Mouse (Mus musculus): ENCODE measurements at regions not wholly inside any gene's neighbourhood (a gene's known extent, or its start where the extent isn't known, plus 50 kb on each side); places are given as distances from the start of the nearest gene placed in this dataset.
A peak's percentile ranks its signal among the peaks of the same experiment; 100 is the strongest.

DNA sequence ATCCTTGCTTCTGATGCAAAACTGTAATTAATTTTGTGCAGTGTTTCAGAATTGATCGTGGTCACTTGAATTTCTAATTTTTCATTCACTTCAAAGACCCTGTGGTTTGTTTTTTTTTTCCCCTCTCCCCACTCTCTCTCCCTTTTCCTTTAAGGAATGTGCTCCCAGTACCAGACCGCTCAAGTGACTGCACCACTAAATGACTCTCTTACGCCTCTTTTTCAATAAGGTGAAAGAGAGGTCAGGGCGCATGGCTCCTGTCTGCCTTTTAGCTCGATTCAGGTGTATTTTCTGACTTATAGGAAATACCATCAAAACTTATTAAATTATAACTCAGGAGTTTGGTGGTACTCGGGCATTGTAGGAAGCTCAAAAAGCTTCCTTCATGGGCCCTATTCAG is 146.0 kb upstream of the Zfp507 start:
- no peak for DNase-seq

DNA sequence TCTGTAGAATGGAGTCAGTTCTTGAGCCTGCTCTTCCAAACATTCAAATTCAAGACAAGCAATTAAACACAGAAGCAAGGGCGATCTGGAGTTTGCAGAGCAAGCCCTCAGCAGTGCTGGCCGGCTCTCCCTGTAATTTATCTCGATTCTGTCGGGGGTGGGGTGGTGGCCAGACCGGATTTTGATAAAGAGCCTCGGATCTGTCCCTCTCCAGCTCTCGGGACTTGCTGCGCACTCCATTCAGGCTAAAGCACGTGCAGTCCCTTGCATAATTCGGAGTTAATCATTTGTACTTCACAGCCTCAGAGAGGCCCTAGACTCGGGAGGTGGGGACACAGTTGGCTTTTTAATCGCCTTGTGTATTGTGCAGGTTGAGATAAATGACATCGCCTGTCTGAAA is 145.6 kb upstream of the Zfp507 start:
- DNase-seq, result peak; percentile 10

DNA sequence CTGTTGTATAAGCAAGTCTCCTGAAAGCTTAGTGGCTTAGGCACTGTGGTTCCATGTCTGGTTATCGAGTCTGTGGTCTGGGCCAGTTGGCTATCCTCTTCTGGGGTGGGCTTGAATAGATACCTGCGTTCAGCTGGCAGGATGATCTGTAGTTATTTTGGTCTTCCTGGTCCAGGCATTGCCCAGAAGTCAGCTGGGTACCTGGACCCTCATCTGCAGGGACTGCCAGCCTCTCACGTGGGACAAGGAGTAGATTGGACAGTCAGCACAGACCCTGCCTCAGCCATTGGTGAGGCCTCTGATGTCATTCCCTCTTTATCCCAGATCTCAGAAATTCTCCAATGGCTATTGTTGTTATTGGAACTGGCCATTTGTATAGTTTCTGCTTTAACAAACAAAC is 138.3 kb upstream of the Zfp507 start:
- DNase-seq, result no peak

DNA sequence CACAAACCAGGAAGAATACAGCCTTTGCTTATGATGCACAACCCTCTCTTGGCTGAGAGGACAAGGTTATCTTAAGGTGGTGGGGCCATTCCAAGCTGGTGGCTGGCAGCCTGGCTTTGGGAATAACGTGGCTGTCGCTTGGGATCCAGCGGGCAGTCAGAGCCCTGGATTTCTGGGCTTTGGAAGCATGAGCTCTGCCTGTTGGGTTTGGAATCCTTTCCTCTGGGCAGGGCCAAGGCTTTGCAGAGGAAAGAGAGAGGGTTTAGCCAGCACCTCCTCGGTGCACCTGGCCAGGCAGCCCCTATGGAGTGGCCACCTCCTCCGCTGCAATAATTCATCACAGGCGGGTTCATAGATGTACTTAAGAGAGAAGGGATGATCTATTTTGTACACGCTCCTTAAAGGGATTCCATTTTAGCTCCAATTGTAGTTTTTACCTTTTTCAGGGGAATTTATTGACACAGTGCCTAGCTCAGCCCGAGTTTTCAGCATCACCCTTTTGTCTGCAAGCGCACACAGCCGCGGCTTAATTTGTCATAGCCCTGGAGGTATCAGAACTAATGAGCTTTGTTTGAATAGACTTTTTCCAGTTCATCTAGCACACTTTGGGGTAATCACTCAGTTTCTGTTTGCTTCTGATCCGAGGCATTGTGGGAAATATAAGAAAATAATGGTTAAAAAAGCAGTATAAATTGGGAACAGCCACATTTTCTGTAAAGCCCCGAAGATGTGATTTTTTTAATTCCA is 135.5 kb upstream of the Zfp507 start:
- DNase-seq, result no peak

DNA sequence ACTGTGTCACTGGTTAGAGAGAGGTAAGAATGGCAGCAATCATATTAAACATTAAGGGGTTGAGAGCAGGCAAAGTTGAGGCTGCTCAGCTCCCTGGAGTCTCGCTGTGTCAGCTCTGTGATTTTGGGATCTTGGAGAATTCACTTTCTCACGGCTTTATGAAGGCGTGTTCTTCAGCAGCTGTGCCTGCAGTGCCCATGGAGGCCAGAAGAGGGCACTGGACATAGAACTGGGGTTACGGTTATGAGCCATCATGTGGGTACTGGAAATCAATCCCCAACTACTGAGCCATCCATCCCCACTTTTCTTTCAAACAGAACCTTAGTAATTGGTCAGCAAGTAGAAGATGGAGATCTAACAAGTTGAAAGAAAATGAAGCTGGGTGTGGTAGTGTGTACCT is 123.9 kb upstream of the Zfp507 start:
- no peak for DNase-seq

DNA sequence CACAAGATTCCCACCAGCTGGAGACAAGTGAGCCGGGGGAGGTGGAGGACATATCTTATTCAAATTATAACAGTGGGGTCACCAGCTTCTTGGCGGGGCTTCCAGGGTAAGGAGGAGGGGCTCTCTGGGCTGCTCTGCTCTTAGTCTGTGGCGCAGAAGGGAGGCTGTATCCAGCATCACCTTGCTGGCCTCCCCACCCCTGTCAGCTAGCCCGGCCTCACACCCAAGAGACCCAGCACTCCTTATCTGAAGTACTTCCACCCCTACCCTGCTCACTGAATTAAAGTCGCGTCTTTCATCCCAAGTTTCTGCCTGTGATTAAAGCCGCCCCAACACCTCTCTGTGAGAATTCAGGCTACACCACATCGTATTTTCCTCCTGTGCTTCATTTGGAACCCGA is 119.8 kb upstream of the Zfp507 start:
- DNase-seq, result no peak

DNA sequence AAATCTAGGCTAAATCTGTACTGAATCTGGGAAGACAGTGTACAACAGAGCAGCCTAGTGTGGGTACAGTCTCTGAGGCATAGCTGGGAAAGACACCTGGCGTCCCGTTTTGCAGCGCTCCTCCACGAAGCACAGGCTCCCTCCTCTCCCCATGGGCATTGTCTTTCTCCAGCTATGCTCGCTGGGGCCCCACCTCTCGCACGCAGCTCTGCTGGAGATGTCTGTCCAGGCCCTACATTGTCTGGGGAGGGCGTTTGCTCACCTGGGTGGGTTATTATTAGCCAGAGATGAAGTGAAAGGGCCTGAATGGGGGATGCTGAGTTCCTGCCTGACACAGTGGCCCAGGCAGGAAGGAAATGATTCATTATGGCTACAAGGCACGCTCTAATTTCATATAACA is 118.1 kb upstream of the Zfp507 start:
- DNase-seq, result no peak

DNA sequence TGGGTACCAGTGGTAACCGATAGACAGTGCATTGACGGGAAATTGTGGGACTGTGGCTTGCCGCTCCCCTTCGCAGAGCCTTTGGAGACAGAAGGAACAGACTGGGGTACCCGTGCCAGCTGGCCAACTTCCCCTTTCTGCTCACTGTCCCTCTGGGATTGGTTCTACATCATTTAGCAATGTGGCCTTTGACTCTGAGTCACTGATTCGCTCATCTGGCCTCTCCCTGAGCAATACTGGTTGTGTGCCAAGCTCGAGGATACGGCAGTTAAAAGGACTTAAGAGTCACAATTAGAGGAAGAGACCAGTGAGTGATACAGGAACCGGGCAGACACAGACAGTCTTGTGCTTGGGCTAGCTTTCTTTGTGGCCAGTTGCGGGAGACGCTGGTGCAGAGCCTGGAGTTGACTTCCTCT is 117.4 kb upstream of the Zfp507 start:
- no peak for DNase-seq

DNA sequence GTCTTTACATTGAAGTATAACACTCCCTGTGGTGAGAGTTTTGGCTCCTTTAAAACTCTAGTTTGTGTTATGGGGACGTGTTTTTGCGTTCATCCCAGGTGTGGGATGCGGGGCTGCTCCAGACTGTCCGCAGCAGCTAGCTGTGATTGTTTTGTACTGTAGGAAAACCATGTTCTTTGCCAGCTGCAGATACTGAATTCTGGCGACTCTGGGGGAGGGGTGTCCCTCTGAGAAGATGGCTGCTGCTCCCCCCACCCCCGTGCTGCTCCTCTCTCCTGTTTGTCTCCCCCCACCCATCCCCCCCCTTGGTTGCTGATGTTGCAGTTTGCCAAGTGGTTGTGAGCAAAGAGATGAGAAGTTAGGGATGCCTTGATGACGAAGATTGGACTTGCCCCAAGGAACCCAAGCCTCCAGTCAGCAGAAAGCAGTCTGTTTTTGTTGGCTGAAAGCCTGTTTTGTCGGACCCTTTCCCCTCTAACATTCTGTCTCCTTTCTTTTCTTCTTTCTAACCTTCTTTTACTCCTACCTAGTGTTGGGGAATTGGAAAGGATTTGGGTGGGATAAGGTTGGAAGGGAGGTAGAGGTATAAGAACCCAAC is 107.4 kb upstream of the Zfp507 start:
- no peak for DNase-seq

DNA sequence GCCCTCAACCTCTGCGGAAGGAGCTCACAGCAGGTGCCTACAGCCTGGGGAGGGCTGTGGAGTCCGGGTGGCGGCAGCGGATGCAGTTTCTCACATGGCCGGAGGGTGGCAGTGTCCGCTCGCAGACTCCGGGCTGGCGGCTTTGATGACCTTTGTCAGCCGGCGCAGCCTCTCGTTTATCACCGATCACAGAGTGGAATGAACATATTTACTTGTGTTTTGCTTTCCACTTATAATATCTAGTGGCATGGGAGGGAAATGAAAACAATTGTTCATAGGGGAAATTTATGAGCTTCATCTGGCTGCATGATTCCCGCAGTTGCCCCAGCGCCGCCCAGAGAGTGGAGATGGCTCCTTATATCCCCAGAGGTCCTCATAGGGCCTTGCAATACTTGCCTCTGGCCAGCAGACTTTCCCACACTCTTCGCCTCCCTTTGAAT is 99.2 kb upstream of the Zfp507 start:
- DNase-seq, result peak; percentile 69

DNA sequence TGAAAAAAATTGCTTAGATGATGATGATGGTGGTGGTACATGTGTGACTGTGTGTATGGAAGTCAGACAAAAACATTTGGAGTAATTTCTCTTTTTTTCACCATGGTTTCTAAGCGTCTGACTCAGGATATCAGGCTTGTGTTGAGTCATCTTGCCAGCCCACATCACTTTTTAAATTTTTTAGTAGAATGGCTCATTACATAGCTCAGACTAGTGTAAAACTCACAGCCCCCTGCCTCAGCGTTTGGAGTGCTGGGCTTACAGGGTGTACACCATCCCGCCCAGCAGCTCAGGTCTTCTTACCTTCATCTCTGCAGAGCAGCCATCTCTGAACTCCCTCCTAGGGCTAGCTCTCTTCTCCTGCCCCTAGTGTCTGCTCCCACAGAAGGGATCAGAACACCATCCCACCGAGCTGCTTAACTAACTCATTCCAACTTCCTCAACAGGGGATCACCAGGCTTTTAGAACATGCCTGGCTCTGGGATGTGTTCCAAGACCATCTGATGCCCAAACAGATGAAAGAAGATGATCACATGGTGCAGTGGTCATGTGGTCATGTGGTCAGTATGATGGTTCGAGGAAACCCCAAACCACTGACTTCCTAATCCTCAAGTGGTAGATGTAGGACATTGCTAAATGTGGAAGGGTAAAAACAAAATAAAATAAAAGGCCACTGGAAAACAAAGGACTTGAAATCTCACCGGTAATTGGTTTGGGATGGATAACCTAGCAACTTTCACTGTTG is 96.1 kb upstream of the Zfp507 start:
- DNase-seq, result no peak

DNA sequence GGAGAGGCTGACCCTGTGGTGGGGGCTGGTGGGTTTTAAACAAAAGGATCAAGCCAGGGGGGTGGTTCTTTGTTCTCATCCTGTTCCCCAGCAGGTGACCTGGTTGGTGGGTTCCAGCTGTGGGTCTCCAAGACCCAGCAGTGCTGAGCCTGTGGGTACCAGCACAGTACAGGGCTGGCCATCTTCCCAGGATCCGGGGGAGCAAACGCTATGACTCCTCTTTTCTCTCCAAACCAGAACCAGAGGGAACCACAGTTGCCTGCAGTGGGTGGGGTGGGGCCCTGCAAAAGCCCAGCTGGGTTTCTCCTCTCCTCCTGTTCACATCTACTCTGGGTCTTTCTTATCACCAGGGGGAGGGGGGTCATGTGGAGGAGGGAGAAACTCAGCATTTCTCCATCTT is 90.5 kb upstream of the Zfp507 start:
- no peak for DNase-seq

DNA sequence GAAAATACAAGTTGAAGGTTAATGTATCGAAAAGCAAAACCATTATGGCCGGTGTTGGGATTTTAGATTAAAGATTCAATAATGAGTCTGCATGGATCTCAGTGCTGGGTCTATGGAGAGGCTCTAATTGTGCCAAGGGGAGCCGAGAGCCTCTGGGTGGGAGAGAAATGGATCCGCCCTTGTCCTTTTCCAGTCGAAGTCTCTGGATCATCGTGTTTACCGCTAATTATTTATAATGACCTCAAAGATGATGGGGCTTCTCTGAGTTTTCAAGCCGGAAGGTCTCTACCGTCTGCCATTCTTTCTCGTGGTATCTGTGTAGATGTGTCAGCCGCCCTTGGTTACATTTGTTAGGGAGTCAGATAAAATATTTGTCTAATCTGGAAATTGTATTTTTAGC is 83.2 kb upstream of the Zfp507 start:
- DNase-seq, result no peak

DNA sequence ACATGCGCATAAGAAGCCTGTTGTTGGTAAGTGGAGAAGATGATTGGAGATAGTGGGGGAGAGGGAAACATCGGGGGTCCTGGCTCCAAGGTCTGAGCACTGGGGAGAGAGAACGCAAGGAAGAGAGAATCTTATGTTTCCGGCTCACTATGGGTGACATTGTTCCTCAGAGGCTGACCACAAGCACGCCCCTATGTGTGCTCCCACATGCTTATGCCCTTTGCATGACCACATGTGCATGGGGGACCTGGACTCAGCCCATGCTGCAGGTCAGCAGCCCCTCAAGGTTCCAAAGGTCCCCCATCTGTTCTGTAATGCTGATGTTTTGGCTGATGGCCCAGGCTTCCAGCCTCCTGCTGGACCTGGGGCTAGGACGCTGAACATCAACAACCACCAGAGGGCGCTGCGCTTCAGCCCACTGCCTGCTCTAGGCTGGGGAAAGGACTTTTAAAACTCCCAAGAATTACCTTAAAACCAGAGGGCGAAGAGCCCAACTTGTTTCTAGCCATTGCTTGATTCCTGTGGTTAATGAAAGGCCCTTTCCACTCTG is 77.0 kb upstream of the Zfp507 start:
- DNase-seq, result peak; percentile 61

DNA sequence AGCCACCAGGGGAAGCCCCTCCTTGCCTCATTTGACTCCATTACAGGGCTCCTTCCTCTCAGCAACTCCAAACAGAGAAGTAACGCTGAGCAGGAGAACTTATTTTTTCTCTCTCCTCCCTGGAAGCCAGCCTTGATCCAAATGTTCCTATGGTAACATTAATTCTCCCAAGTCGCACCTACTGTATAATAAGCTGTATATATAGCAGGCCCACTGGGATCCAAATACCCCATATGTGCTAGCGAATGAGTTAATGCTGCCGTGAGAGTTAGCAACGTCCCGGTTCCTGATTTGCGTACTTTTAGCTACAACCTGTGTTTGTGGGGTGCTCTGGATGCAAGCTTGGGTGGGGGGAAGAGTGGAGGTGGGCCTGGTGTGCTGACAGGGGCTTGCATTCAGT is 75.4 kb upstream of the Zfp507 start:
- DNase-seq, result no peak

DNA sequence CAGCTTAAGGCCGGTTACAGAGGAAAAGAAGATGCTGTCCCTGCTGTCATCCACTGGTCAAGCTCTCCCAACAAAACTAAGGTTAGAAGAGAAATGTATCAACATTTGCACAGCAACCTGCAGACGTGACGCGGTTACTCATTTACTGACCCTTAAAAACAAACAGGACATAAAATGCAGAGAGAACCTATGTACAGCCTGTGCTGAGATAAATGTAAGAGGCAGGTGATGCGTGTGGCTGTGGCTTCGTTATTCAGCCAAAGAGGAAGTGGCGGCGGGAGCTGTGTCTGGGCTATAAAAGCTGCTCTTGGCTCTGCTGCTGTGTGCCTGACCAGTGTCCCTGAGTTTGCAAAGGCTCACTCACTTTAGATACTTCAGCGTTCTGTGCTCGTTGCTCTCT is 58.2 kb upstream of the Zfp507 start:
- DNase-seq, result no peak

DNA sequence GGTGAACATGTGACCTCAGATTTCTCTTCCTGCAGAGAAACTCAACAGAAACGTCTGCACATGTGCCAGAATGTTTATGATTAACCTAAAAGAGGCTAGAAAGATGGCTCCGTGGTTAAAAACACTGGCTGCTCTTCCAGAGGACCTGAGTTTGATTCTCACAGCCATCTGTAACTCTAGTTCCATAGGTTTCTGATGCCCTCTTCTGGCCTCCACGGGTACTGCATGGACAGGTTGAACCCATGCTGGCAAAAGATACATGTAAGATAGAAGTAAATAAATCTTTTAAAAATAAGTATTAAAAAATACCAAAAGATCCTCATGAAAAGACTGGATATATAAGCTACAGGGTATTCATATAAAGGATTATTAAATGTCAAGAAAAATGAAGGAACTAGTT is 56.8 kb upstream of the Zfp507 start:
- peak; percentile 43 for DNase-seq

DNA sequence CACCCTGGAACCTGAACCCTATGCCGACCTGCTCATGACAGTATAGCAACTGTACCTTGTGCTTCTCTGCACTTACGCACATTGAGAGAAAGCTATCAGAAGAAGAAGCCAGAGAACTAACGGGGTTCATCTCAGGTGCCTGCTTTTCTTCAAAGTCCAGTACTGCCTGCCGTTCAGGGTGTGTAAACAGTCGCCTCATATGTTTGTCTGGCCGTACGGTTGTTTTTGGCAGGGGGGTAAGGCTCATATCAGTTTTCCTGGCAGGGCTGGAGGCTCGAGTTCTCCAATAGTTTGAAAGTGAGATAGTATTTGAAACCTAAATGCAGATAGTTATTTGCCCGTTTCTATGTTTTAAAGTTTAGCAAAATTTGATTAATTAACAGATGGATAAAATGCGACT is 54.9 kb upstream of the Zfp507 start:
- no peak for DNase-seq

Data from kidney, adult 18-20 months (tissue).